Mouse (Mus musculus) olfactory bulb, adult 2 months (tissue): ENCODE data around the gene 4921509C19Rik. TPM values are rescaled to one million over a fixed set of nuclear protein-coding genes. Genes with fewer than 3 reads are reported as not detected.
"Not testable (repeated sequence)": the region's sequence is repeated elsewhere in the genome, so short reads cannot be mapped to it uniquely, and the experiment has no call there.

Experiments used
- H3K27ac ChIP-seq: fragments of 200-500 bp; 2 replicates; pipeline ENCODE4 v1.5.1; 2012; ENCODE audit warnings: low read depth, low read length; ENCODE audit not compliant: insufficient read depth
- H3K4me1 ChIP-seq: fragments of 200-500 bp; 2 replicates; pipeline ENCODE4 v1.6.1; 2012; ENCODE audit warnings: low read length; ENCODE audit not compliant: control insufficient read depth, insufficient read depth
- H3K4me3 ChIP-seq: fragments of 200-500 bp; 2 replicates; pipeline ENCODE4 v1.5.1; 2012; ENCODE audit warnings: mild to moderate bottlenecking, low read depth, low read length, moderate library complexity; ENCODE audit not compliant: insufficient read depth
- CTCF ChIP-seq: fragments of 200-500 bp; IDR thresholded peaks from 2 replicates; pipeline ENCODE4 v1.5.1; 2012; ENCODE audit warnings: low read depth, mild to moderate bottlenecking, low read length, moderate library complexity; ENCODE audit not compliant: insufficient read depth
- POLR2A ChIP-seq: fragments of 200-500 bp; IDR thresholded peaks from 2 replicates; pipeline ENCODE4 v1.6.1; 2012; ENCODE audit warnings: mild to moderate bottlenecking, low read depth, low read length, moderate library complexity; ENCODE audit not compliant: insufficient read depth
- WGBS: fragments of 180-500 bp; shearing (Covaris S2); methylation state at CpG from one replicate; pipeline ENCODE4 v1.1.7; 2018; 5-methylcytosine and 5-hydroxymethylcytosine counted together
- polyA plus RNA-seq: library from polyadenylated mRNA; stranded (reverse); fragments of >200 nt; gene quantifications from 2 replicates; pipeline ENCODE4 v1.2.4, GENCODE M21; 2012; ENCODE audit warnings: low replicate concordance; ENCODE audit not compliant: missing spikeins, insufficient read depth, insufficient read length

4921509C19Rik gene
- polyA plus RNA-seq, 1 experiment, result not detected

DNA sequence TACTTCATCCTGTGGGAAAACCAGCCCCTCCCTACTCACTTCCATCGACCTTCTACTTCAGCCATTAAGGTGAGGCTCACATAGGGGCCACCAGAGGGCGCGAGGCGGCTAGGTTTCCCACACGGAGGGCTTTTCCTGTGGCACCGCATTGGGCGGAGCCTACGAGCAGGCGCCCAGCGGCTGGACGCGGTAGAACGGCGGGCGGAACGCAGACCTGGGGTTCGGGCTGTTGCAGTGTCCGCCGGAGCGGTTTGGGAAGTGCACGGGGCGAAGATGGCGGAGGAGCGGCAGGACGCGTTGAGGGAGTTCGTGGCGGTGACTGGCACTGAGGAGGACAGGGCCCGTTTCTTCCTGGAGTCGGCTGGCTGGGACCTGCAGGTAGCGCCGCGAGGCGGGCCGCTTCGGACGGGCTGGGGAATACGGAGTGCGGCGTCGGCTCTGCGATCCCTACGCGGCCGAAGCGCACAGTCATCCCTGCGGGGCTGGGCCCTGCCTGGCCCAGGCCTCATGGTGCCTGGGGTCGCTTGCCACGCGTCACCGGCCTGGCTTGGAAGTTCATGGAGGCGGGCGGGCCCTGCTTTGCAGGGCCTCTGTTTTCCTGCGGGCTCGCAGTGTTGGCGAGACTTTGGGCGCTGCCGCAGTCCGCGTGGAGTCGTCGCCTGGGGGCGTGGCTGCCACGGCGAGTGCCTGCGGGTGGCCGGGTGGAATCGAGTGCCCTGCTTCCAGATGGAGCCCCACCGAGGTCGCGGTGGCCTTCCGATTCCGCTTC lies 18.3 kb upstream of the 4921509C19Rik start, which contains the start of gene Nsfl1c:
Gene Nsfl1c, plus strand, starts transcription at position 148 of the 769 bp plus-strand sequence.
- peak within 1 kb of the TSS; percentile 92 for H3K4me3 ChIP-seq
- peak; percentile 100 for TF ChIP-seq CTCF
- TF ChIP-seq POLR2A, result peak; percentile 64
- H3K4me1 ChIP-seq, result no peaks in the 10 kb centered on the region
- H3K27ac ChIP-seq, result no peak within 1 kb of the TSS
- under 1% methylated on average over 73 of the region's 73 CpGs for WGBS

DNA sequence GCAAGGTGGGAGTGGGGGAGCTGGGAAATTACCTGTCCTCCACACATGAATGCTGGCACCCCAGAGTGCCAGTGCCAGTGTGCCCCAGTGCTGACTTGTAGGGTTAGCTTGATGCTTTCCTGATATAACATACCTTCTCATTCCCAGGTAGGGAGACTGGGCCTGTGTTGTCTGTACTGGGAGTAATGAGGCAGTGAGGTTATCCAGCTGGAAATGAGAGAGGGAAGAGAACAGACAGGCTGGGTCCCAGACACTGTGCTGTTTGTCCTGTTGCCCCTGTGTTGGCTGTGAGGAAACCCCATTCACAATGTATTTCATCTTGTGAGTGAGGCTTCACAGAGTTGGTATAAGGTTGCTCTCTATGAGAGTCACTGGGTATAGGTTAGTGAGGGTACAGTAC lies 10.5 kb upstream of the 4921509C19Rik start:
- TF ChIP-seq CTCF, result no peak
- no peak for TF ChIP-seq POLR2A
- Histone ChIP-seq H3K4me3 (no peak overlapping the region), H3K4me1 (no peaks in the 10 kb centered on the region), H3K27ac (no peak overlapping the region)

DNA sequence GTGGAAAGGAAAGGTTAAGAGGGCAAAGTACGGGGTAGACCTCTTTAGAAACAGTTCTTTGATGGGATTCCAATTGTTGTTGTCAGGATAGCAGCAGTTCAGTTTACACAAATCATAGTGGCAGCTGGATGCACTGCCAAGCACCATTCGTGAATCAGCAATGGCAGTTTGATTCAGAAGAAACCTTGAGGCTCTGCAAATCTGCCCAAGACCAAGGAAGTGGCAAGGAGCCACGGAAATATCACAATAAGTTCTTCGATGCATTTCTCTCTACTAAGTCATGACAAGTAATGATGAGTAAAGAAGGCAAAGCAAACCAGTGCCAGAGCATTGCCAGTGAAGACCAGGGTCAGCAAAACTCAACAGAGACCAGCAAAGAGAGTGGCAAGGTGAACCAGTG lies 41.0 kb downstream of the 4921509C19Rik start:
- H3K4me3 ChIP-seq, H3K4me1 ChIP-seq, H3K27ac ChIP-seq: not testable (repeated sequence)
- WGBS, result 71% methylated on average over 4 of the region's 4 CpGs

DNA sequence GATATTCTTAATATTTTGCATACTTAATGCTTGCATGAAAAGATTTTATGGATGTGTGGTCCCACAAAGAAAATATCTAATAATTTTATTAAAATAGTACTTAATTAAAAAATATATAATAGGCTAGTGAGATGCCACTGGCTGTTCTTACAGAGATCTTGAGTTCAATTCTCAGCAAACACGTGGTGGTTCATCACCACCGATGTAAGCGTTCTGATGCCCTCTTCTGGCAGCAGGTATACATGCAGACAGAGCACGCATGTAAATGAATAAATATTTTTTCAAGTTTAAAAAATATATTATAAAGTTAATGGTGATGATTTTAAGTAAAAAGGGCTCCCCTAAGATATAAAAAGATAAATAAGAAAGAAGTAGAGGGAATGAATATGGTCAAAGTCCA lies 41.8 kb downstream of the 4921509C19Rik start:
- not testable (repeated sequence) for H3K4me3 ChIP-seq, H3K27ac ChIP-seq, H3K4me1 ChIP-seq
- 65% methylated on average over 4 of the region's 4 CpGs for WGBS

Other genes with a start within 250 kb of the 4921509C19Rik start
- not detected in 2 replicates for gene Nsfl1c, start 18.0 kb upstream of the 4921509C19Rik start, polyA plus RNA-seq
- gene Fkbp1a, start 66.3 kb upstream of the 4921509C19Rik start, polyA plus RNA-seq, result 795 TPM in 1 of 2 replicates, not detected in the other
- gene Sdcbp2, start 96.5 kb upstream of the 4921509C19Rik start, polyA plus RNA-seq, result not detected in 2 replicates
- not detected in 2 replicates for gene Snph, start 156.4 kb upstream of the 4921509C19Rik start, polyA plus RNA-seq
- not detected in 2 replicates for gene Rad21l, start 192.4 kb upstream of the 4921509C19Rik start, polyA plus RNA-seq
- not detected in 2 replicates for gene Tmem74b, start 225.9 kb upstream of the 4921509C19Rik start, polyA plus RNA-seq